Mouse (Mus musculus) megakaryocyte, embryonic 14.5 days (primary cell): ENCODE results near the gene Atp10b.

Experiments
- FLI1 ChIP-seq: IDR thresholded peaks from 2 replicates; pipeline ENCODE4 v1.6.1; 2012; ENCODE audit warnings: low read length, inconsistent platforms, mixed read lengths
- GATA1 ChIP-seq: IDR thresholded peaks from 3 replicates; pipeline ENCODE4 v1.6.1; 2012; ENCODE audit warnings: mixed read lengths, low read length, inconsistent platforms, borderline replicate concordance

DNA sequence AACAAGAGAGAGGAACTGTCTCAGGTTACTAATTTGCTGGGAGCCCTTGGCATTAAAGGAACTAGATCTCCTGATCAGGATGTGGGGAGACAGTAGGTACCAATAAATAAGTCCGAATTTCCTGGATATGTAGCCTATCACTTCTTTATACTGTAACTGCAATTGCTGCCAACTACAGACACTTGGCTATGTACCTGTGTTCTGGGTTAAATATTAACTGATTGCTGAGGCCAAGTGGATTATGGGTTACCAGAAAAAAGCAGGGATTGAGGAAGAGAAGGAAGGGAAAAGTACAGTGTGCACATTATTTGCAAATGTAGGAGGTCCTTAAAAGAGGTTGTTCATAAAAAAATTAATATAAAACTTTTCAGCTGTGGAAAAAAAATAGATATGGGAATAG is 1.3 kb upstream of the Atp10b start:
- TF ChIP-seq FLI1 = no peak
- TF ChIP-seq GATA1 = no peak
